Mouse (Mus musculus): ENCODE results near the gene Cstf3. TPM values are rescaled to one million over a fixed set of nuclear protein-coding genes. Genes with fewer than 3 reads are reported as not detected.

The Cstf3 gene
- polyA plus RNA-seq, 1 experiment from 2014 or later: 109 TPM

DNA sequence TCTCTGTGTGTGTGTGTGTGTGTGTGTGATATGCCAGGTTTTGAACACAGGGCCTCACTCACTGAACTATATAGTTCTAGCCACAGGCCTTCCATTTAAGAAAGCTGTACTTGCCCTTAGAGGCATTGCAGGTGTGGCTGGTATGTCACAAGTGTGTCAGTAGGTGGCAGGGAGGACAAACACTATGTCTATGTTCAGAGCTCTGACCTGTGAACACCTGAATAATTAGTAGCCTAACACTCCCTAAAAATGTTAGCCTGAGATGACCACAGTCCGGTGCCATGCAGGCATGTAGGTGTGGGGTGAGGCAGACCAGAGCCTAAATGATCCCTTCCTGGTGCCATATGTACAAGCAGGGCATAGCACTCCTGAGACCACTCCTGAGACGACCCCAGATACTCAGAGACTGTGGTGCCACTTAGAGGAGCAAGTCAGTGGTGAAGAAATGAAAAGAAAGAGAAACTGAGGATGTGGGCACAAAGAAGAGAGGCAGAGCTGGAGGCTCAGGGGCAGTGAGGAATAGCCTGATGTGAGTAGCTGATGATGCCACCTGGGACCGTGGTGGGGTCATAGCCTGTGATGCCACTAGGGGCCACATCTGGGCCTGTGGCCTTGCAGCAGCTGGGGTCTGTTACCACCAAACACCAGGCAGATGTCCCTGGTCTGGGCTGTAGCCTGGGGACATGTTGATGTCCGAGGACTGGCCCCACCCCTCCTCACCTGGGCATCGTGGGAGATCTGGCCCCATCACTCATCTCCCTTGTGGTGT, 11.3 kb upstream of the Cstf3 start:
- Histone ChIP-seq H3K27ac (no peak overlapping the region), H3K4me3 (replicated peaks) (no peak overlapping the region), H3K9ac (replicated peaks) (no peak overlapping the region), H3K4me1 (replicated peaks) (no peaks in the 10 kb centered on the region), H3K9me3 (no peaks in the 10 kb centered on the region), H3K4me2 (replicated peaks) (no peak overlapping the region), H3K36me3 (no peaks in the 10 kb centered on the region), H3K27me3 (no peaks in the 10 kb centered on the region)
- ATAC-seq: 0 out of 2 replicates have a peak, but pooled peaks have one; percentile 27
- WGBS: 77% methylated on average over 5 of the region's 5 CpGs

DNA sequence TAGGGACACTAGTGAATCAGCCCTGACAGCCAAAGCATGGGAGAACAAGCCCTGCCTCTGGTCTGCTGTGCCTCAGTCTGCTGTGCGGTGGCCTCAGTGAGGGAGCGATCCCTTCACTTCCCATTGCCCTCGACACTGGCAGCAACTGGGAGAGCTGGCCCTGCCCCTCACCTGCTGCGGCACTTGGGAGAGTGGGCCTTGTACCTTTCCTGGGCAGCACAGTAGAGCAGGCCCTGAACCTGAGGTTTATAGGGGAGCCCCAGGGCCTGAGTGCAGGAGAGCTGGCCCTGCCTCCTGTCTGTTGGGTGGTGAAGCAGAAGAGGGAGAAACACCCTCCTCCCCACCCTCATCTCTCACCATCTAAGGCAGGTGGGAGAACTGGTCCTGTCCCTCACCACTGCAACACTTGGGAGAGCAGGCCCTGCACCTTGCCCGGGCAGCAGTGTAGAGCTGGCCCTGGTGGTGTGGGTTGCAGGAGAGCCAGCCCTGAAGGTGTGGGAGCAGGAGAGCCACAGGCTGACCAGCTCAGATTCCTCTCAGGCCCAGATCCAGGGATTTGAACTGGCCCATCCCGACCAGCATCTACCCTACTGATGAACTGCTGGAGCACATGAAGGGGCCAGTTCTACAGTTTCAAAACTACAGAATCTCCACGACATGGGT, 10.4 kb upstream of the Cstf3 start:
- Histone ChIP-seq H3K4me1 (replicated peaks) (no peaks in the 10 kb centered on the region), H3K27me3 (no peaks in the 10 kb centered on the region), H3K4me2 (replicated peaks) (no peak overlapping the region), H3K4me3 (replicated peaks) (no peak overlapping the region), H3K9ac (replicated peaks) (no peak overlapping the region), H3K36me3 (no peaks in the 10 kb centered on the region), H3K9me3 (no peaks in the 10 kb centered on the region), H3K27ac (no peak overlapping the region)
- ATAC-seq: no peak
- WGBS: 87% methylated on average over 7 of the region's 7 CpGs

DNA sequence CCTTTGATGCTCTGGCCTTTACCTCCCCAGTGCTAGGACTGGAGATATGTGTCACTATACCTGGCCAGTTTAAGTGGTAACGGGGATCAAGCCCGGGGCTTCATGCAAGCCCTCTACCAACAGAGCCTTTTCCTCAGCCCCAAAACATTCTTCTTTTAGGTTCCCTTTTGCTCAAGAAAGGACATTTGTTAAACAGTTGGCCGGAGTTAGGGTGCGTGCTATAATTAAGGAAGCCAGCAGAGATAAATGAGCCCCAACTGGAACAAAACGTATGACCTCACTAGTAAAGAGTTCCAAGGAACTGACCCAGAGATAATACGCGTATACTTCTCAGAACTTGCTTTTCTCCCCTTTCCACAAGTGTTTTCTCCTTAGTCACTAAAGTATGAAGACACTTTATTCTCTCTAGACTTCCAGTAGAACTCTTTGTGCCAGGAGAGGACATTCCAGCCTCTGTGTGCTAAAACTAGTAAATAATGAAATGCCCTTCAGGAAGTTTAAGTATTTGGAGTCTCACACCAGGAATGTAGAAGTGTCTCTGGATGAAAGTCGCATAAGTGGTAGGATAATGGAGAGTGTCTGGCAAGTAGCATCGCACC, 8.9 kb upstream of the Cstf3 start:
- no peaks in the 10 kb centered on the region for H3K36me3 ChIP-seq
- H3K9ac ChIP-seq (replicated peaks): no peak overlapping the region
- no peak for ATAC-seq
- no peak overlapping the region for H3K27ac ChIP-seq
- no peaks in the 10 kb centered on the region for H3K4me1 ChIP-seq (replicated peaks)
- 74% methylated on average over 9 of the region's 9 CpGs for WGBS
- no peak overlapping the region for H3K4me3 ChIP-seq (replicated peaks)
- H3K9me3 ChIP-seq: no peaks in the 10 kb centered on the region
- H3K27me3 ChIP-seq: no peaks in the 10 kb centered on the region
- H3K4me2 ChIP-seq (replicated peaks): no peak overlapping the region

DNA sequence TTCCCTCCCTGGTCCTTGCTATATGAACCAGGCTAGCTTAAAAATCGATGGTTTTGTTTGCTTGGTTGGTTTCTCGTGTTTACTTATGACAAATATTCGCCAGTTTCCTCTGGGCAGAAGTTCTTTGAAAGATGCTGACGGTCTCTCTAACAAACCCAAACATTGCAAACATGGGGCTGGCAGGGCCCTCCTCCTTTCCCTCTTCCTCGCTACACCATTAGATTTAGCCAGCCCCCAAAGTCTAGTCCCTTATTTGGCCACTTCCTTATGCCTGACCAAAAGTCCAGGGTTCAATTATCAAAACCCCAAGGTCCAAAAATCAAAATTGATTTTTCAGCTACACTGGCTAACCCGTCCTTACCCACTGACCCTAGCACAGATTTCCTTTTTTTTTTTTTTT, 7.3 kb upstream of the Cstf3 start:
- no peaks in the 10 kb centered on the region for H3K4me1 ChIP-seq (replicated peaks)
- no peak overlapping the region for H3K27ac ChIP-seq
- no peaks in the 10 kb centered on the region for H3K9me3 ChIP-seq
- H3K27me3 ChIP-seq: no peaks in the 10 kb centered on the region
- no peak overlapping the region for H3K4me3 ChIP-seq (replicated peaks)
- H3K36me3 ChIP-seq: no peaks in the 10 kb centered on the region
- no peak overlapping the region for H3K9ac ChIP-seq (replicated peaks)
- H3K4me2 ChIP-seq (replicated peaks): no peak overlapping the region
- 81% methylated on average over 6 of the region's 6 CpGs for WGBS
- ATAC-seq: no peak

DNA sequence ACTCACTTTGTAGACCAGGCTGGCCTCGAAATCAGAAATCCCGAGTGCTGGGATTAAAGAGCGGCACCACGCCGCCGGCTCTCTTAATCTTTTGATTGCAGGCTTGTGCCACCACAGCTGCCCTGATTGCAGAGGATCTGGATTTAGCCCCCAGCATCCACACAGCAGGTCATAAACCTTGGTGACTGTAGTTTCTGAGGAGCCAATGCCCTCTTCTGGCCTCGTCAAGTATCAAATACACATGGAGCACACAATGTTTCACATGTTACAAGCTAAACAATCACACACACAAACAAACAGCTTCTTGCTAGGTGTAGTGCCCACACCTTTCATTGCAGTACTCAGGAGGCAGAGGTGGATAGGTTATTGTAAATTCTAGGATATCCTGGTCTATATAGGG, 6.1 kb upstream of the Cstf3 start:
- no peaks in the 10 kb centered on the region for H3K27me3 ChIP-seq
- WGBS: 74% methylated on average over 7 of the region's 7 CpGs
- no peak overlapping the region for H3K9ac ChIP-seq (replicated peaks)
- H3K9me3 ChIP-seq: no peaks in the 10 kb centered on the region
- ATAC-seq: no peak
- peaks cover 2% of the 10 kb centered on the region for H3K4me1 ChIP-seq (replicated peaks)
- no peaks in the 10 kb centered on the region for H3K36me3 ChIP-seq
- no peak overlapping the region for H3K4me2 ChIP-seq (replicated peaks)
- H3K4me3 ChIP-seq (replicated peaks): no peak overlapping the region
- H3K27ac ChIP-seq: no peak overlapping the region

DNA sequence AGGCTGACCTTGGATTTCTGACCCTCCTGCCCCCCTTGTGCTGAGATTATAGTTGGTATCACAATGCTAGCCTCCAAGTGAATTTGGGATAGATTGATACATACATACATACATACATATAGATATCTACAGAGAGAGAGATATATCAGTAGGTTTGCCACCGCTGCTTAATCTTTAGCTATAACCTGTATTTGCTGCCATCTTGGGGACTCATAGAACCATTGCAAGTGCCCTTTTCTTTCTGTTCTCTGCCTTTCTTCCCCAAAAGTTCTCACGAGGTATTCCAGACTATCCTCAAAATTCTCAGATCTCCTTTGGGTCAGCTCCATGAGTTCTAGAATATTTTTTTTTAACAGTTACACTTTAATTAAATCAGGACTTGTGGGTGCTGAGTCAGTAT, 4.7 kb upstream of the Cstf3 start:
- ATAC-seq: no peak
- no peaks in the 10 kb centered on the region for H3K27me3 ChIP-seq
- no peak overlapping the region for H3K9ac ChIP-seq (replicated peaks)
- 52% methylated on average over 2 of the region's 2 CpGs for WGBS
- no peaks in the 10 kb centered on the region for H3K9me3 ChIP-seq
- no peaks in the 10 kb centered on the region for H3K36me3 ChIP-seq
- no peak overlapping the region for H3K4me2 ChIP-seq (replicated peaks)
- no peak overlapping the region for H3K4me3 ChIP-seq (replicated peaks)
- H3K4me1 ChIP-seq (replicated peaks): peaks cover 7% of the 10 kb centered on the region
- no peak overlapping the region for H3K27ac ChIP-seq

DNA sequence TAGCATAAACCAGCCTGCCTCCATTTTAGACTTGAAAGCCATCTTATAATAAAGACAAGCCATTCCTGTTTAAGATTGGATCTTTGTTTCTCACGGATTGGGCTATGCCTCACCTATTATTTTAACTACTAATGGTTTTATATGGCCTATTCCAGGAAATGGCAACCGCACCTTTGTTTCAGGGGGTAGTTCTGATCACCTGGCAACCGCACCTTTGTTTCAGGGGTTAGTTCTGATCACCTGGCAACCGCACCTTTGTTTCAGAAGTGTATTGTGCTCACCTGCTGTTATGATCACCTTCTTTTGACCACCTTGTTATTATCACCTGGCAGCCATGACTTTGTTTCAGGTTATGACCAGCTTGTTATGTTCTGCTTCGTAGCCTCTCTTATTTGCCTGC, 1.8 kb upstream of the Cstf3 start:
- Histone ChIP-seq H3K4me1 (replicated peaks) (peaks cover 23% of the 10 kb centered on the region), H3K9me3 (no peaks in the 10 kb centered on the region), H3K4me2 (replicated peaks) (no peak overlapping the region), H3K27me3 (no peaks in the 10 kb centered on the region), H3K4me3 (replicated peaks) (no peak overlapping the region), H3K27ac (no peak overlapping the region), H3K36me3 (no peaks in the 10 kb centered on the region), H3K9ac (replicated peaks) (no peak overlapping the region)
- ATAC-seq: no peak
- WGBS: 95% methylated on average over 5 of the region's 5 CpGs

DNA sequence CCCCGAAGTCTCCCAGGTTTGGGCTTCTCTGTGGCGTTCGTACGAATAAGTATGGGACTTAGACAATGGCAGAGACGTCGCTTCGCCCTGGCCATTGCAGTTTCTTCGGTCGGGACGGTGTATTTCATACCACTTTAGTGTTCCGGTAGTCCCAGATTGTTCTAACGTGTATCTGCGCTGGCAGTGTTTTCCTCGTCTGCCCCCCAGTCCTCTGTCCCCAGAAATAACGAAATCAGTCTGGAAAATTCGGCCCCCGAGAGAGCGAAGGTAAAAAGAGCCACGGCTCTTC, 450 bp downstream of the Cstf3 start:
- no peak for ATAC-seq
- peak overlapping the region; percentile 74 for H3K4me3 ChIP-seq (replicated peaks)
- no peaks in the 10 kb centered on the region for H3K9me3 ChIP-seq
- H3K9ac ChIP-seq (replicated peaks): peak overlapping the region; percentile 87
- WGBS: under 1% methylated on average over 19 of the region's 19 CpGs
- H3K36me3 ChIP-seq: no peaks in the 10 kb centered on the region
- peaks cover 32% of the 10 kb centered on the region for H3K4me1 ChIP-seq (replicated peaks)
- H3K4me2 ChIP-seq (replicated peaks): peak overlapping the region; percentile 81
- peak overlapping the region; percentile 92 for H3K27ac ChIP-seq
- no peaks in the 10 kb centered on the region for H3K27me3 ChIP-seq

DNA sequence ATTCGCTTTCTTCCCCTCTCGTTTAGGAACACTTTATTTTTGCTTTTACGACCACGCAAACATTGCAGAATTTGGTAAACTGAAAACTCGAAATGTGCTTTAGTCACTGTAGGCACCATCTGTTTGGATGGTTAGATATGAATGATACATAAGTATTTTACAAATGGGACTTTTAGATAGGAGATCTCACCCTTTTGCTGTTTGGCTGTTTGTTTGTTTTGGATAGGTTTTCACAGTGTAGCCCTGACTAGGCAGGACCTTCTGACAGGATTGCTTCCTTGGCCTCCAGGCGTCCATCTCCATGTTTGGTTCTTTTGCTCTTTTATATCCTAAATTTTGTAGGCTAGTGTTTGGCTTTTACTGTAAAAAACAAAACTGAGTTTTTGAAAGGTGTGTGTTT, 818 bp downstream of the Cstf3 start:
- Histone ChIP-seq H3K4me2 (replicated peaks) (peak overlapping the region; percentile 81), H3K9ac (replicated peaks) (peak overlapping the region; percentile 87), H3K27ac (peak overlapping the region; percentile 92), H3K27me3 (no peaks in the 10 kb centered on the region), H3K9me3 (no peaks in the 10 kb centered on the region), H3K4me1 (replicated peaks) (peaks cover 32% of the 10 kb centered on the region), H3K36me3 (no peaks in the 10 kb centered on the region), H3K4me3 (replicated peaks) (peak overlapping the region; percentile 74)
- ATAC-seq: no peak
- 0% methylated on average over 6 of the region's 6 CpGs for WGBS

DNA sequence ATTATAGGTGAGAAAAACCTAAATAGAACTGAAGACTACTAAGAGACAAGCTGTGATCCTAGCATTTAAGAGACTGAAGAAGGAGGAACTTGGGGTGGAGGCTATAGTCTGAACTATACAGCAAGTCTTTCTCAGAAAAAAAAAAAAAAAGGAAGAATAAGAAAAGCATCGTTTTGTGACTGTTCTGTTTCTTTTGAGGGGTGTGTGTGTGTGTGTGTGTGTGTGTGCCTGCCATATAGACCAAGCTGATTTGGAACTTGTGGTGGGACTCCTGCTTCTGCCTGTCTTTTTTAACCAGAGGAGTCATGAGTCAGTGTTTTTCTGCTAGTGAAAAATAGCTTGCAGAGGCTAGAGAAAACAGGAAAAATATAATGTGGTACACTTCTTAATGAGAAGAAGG, 4.7 kb downstream of the Cstf3 start:
- 87% methylated on average over 1 of the region's 1 CpGs for WGBS
- Histone ChIP-seq H3K9ac (replicated peaks) (no peak overlapping the region), H3K9me3 (no peaks in the 10 kb centered on the region), H3K27ac (no peak overlapping the region), H3K36me3 (peaks cover under 1% of the 10 kb centered on the region; the same call in 1 of the 2 replicates), H3K27me3 (no peaks in the 10 kb centered on the region), H3K4me3 (replicated peaks) (no peak overlapping the region), H3K4me1 (replicated peaks) (peaks cover 24% of the 10 kb centered on the region), H3K4me2 (replicated peaks) (no peak overlapping the region)
- ATAC-seq: no peak

DNA sequence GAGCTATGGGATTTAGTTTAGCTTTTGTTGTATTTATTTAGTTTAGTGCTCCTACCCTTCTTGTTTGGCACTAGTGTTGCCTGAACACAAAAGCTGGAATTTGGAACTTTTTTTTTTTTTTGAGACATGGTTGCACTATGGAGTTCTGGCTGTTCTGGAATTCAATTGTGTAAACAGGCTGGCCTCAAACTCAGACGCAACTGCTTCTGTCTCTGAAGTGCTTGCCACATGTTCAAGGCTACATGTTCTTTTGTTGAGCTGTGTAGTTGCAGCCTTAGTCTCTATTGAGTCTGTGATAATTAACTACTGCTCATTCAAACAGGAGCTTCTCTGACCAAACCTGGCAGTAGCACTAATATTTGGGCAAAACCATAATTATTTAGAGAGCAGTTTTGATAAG, 13.1 kb downstream of the Cstf3 start:
- Histone ChIP-seq H3K9me3 (no peaks in the 10 kb centered on the region), H3K27me3 (no peaks in the 10 kb centered on the region), H3K4me2 (replicated peaks) (no peak overlapping the region), H3K9ac (replicated peaks) (no peak overlapping the region), H3K36me3 (peaks cover 5% of the 10 kb centered on the region), H3K4me3 (replicated peaks) (no peak overlapping the region), H3K27ac (no peak overlapping the region), H3K4me1 (replicated peaks) (no peaks in the 10 kb centered on the region)
- no peak for ATAC-seq
- 55% methylated on average over 1 of the region's 1 CpGs for WGBS

DNA sequence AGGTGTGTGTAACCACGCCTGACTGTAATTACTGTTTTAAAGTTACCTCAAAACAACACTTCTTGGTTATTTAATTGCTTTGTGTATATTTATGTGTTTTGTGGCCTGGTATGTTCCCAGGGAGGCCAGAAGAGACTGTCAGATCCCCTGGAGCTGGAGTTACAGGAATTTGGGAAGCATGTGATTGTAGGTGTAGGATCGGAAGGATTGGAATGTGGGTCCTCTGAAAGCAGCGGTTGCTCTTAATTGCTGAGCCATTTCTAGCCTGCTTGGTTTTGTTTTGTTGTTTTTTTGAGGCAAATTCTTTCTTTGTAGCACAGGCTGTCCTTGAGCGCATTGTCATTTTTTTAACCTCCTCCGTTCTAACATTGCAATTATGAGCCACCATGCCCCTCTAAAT, 14.4 kb downstream of the Cstf3 start:
- Histone ChIP-seq H3K4me1 (replicated peaks) (no peaks in the 10 kb centered on the region), H3K4me3 (replicated peaks) (no peak overlapping the region), H3K27me3 (no peaks in the 10 kb centered on the region), H3K36me3 (peaks cover 5% of the 10 kb centered on the region), H3K9me3 (no peaks in the 10 kb centered on the region), H3K27ac (no peak overlapping the region), H3K9ac (replicated peaks) (no peak overlapping the region), H3K4me2 (replicated peaks) (no peak overlapping the region)
- ATAC-seq: no peak
- 80% methylated on average over 5 of the region's 5 CpGs for WGBS

All from midbrain, embryonic 13.5 days (tissue).